Mouse (Mus musculus): ENCODE data around the gene Pkp4.
"Not testable (repeated sequence)": the region's sequence is repeated elsewhere in the genome, so short reads cannot be mapped to it uniquely, and the experiment has no call there.

Gene Pkp4

GRCm38 (mm10) chr2:59383852-59384776 is 223.5 kb downstream of the Pkp4 start:
- DNase-seq (ENCODE audit: low spot score) = no peak

- no peak for DNase-seq (ENCODE audit: low spot score)
Measured at GRCm38 (mm10) chr2:59385211-59385935, 224.7 kb downstream of the Pkp4 start.

DNA sequence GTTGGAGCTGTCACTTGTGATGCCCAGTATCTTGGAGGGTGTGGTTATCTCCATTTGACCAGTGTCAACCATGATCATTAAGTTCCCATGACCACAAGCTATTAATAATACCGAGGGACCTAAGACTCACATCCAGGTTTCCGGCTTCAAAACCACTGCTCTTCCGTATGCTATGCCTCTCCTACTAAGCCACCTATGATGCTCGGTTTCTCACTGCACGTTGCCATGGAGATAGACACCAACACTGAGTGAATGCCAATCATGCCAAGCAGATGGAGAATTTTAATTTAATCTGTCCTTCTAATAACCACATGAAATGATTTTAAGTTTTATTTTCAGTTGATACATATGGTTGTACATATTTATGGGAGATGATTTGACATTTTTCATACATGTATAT is 229.3 kb downstream of the Pkp4 start:
- no peak for DNase-seq (ENCODE audit: low spot score)

DNA sequence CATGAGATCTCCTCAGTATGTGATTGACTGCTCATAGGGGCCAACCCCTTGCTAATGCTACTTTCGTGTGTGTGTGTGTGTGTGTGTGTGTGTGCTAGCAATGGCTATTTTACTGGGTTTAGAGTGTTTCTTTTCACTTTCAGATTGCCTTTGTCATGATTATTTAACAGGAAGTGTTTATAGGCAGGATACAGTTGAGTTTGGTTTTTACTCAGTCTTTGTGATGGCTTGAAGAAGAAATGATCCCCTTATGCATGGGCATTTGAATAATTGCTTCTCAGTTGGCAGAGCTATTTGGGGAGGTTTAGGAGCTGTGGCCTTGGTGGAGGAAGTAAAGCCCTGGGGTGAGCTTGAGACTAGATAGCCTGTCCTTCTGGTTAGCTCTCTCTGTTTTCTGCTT is 232.5 kb downstream of the Pkp4 start:
- DNase-seq (ENCODE audit: low spot score) = no peak

GRCm38 (mm10) chr2:59394651-59395050 is 234.0 kb downstream of the Pkp4 start:
- no peak for DNase-seq (ENCODE audit: low spot score)

GRCm38 (mm10) chr2:59395160-59395650 is 234.6 kb downstream of the Pkp4 start:
- DNase-seq (ENCODE audit: low spot score) = not testable (repeated sequence)

DNA sequence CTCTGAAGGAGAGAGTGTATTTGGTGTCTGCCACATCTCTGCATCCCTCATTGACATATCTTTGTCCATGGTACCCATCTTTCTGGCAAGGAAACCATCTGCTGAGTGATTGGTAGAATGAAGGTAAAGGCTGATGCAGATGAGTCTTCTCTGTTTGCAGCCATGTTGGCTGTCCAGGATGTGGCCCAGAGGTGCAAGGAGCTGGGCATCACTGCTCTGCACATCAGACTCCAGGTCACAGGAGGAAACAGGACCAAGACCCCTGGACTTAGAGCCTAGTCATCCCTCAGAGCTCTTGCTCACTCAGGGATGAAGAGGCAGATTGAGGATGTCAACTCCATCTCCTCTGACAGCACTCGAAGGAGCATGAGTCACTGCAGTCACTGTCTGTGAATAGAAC is 235.9 kb downstream of the Pkp4 start:
- DNase-seq (ENCODE audit: low spot score) = no peak

- DNase-seq (ENCODE audit: low spot score) = no peak
Measured at GRCm38 (mm10) chr2:59397531-59397930, 236.9 kb downstream of the Pkp4 start.

GRCm38 (mm10) chr2:59400901-59401378 is 240.3 kb downstream of the Pkp4 start:
- no peak for DNase-seq (ENCODE audit: low spot score)

GRCm38 (mm10) chr2:59401841-59402461 is 241.3 kb downstream of the Pkp4 start:
- DNase-seq (ENCODE audit: low spot score) = no peak

DNA sequence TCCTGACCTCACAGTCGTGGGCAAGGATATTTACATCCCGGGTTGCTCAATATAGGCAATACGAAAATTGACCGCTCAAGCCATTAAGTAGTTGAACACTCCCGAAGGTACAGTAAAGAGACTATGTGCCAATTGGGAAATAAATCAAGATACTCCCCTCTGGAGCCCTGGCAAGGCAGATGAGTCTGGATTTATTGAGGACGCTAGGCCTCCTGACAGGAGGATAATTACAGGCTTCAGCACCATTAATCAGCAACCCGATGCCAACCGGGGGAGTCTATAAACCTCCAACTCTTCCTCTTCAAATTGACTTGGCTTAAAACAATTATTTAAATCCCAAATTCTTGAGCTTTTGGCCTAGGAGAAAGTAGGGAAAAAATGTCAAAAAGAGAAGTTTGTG is 243.4 kb downstream of the Pkp4 start:
- no peak for DNase-seq (ENCODE audit: low spot score)

Measured in embryo, embryonic 10 days (tissue).